Mouse (Mus musculus) gastrocnemius, adult 8-10 months (tissue): Measurements from ENCODE around the gene Gm16427. TPM values are rescaled to one million over a fixed set of nuclear protein-coding genes. Genes with fewer than 3 reads are reported as not detected.
"Not testable (repeated sequence)": the region's sequence is repeated elsewhere in the genome, so short reads cannot be mapped to it uniquely, and the experiment has no call there.

Experiments
- DNase-seq, 2 experiments: peaks; one replicate each; pipeline ENCODE4 v3.0.0; 2022; ENCODE audit warnings: low spot score in 2 of 2
- total RNA-seq, 4 experiments: library from RNA; stranded (reverse); gene quantifications; 2 replicates each; pipeline ENCODE4 v1.2.4; 2022

Gm16427 gene
- total RNA-seq = not detected

GRCm38 (mm10) chr5:93540100-93540499, at the start of gene Gm16427:
Gm16427 (minus strand) TSS chr5:93540200.
- DNase-seq = not testable (repeated sequence)

Other genes with a start within 250 kb of the Gm16427 start
- not detected for gene C87414, start 131.4 kb upstream of the Gm16427 start, total RNA-seq